Mouse (Mus musculus): ENCODE data around the gene Cmah. TPM values are rescaled to one million over a fixed set of nuclear protein-coding genes. Genes with fewer than 3 reads are reported as not detected.

Cmah gene
- 111 TPM for polyA plus RNA-seq (2015; fragmentation: Illumina TruSeq; extraction: RNeasy Lipid Tissue Mini Kit (QIAGEN cat#74804); ENCODE audit: insufficient read depth, low replicate concordance)

GRCm38 (mm10) chr13:24327201-24327600 lies at the start of gene Cmah:
TSS of gene Cmah (plus strand) at chr13:24327404.

GRCm38 (mm10) chr13:24280439-24281431 lies 46.5 kb upstream of the Cmah start, which contains the start of gene Carmil1:
TSS of gene Carmil1 (minus strand) at chr13:24280795.

Other genes with a start within 250 kb of the Cmah start
- 38.6 TPM for gene Carmil1, start 46.6 kb upstream of the Cmah start, polyA plus RNA-seq (2015; fragmentation: Illumina TruSeq; extraction: RNeasy Lipid Tissue Mini Kit (QIAGEN cat#74804); ENCODE audit: insufficient read depth, low replicate concordance)